Mouse (Mus musculus) megakaryocyte, embryonic 14.5 days (primary cell): ENCODE measurements around the gene Susd3.

Experiments used
- FLI1 ChIP-seq: IDR thresholded peaks from 2 replicates; pipeline ENCODE4 v1.6.1; 2012; ENCODE audit warnings: low read length, inconsistent platforms, mixed read lengths
- GATA1 ChIP-seq: IDR thresholded peaks from 3 replicates; pipeline ENCODE4 v1.6.1; 2012; ENCODE audit warnings: mixed read lengths, low read length, inconsistent platforms, borderline replicate concordance

- TF ChIP-seq GATA1 (no peak), FLI1 (no peak)
Observed at GRCm38 (mm10) chr13:49186798-49187287, 61.7 kb downstream of the Susd3 start.
